Mouse (Mus musculus) cerebellum, adult 18-20 months (tissue): ENCODE measurements around the gene Drd4.

ENCODE experiments used
- DNase-seq, 2 experiments: peaks; one replicate each; pipeline ENCODE4 v3.0.0; 2021

The Drd4 gene

DNA sequence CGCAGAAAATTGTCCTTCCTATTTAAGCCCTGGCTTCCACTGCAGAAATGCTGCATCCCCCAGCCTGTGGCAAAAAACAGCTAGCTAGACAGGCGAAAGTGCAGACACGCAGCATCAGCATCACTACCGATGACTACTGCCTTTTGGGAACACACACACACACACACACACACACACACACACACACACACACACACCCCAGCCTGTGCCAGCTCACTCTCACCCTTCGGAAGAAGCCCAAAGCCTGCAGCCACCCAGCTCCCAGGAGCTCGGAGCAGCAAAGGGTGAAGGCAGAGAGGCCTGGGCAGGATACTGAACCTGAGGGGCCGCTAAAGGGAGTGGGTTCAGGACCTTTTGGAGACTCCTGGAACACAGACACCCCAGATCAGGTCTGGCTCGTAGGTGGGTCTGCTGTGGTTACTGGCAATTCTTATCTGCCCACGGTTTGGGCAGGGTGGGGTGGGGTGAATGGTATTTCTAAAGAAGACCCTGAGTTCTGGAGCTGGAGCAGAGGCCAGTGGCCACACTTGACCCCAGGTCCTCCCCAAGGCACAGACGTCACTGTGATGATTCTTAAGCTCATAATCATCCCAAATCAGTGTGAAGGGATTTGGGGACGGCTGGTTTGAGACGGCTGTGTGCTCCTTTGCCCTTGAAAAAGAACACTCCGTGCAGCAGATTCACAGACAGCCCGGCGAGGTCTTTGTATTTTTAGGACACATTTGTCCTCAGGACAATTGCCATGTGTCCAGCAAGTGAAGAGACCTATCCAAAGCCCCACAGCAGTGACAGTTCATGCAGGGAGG is 980 bp downstream of the Drd4 start:
- no peak for DNase-seq

DNA sequence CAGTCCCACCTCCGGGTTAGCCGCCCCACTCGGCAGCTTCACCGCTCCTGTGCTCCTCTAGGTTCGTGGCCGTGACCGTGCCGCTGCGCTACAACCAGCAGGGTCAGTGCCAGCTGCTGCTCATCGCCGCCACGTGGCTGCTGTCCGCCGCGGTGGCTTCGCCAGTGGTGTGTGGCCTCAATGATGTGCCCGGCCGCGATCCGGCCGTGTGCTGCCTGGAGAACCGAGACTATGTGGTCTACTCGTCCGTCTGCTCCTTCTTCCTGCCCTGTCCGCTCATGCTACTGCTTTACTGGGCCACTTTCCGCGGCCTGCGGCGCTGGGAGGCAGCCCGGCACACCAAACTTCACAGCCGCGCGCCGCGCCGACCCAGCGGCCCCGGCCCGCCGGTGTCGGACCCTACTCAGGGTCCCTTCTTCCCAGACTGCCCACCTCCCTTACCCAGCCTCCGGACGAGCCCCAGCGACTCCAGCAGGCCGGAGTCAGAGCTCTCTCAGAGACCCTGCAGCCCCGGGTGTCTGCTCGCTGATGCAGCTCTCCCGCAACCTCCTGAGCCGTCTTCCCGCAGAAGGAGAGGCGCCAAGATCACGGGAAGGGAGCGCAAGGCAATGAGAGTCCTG is 2.2 kb downstream of the Drd4 start:
- DNase-seq, result peak; percentile 23 to 51

DNA sequence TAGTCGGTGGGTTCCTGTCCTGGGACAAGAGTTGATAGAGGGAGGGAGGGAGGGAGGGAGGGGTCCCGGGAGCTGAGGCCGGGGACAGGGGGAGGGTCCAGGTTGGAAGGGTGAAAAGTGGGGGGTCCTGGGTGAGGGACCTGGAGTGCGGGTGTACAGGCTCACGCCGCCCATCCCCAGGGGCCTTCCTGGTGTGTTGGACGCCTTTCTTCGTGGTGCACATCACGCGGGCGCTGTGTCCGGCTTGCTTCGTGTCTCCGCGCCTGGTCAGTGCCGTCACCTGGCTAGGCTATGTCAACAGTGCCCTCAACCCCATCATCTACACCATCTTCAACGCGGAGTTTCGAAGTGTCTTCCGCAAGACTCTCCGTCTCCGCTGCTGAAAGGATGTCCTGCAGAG is 2.7 kb downstream of the Drd4 start:
- DNase-seq, result no peak

DNA sequence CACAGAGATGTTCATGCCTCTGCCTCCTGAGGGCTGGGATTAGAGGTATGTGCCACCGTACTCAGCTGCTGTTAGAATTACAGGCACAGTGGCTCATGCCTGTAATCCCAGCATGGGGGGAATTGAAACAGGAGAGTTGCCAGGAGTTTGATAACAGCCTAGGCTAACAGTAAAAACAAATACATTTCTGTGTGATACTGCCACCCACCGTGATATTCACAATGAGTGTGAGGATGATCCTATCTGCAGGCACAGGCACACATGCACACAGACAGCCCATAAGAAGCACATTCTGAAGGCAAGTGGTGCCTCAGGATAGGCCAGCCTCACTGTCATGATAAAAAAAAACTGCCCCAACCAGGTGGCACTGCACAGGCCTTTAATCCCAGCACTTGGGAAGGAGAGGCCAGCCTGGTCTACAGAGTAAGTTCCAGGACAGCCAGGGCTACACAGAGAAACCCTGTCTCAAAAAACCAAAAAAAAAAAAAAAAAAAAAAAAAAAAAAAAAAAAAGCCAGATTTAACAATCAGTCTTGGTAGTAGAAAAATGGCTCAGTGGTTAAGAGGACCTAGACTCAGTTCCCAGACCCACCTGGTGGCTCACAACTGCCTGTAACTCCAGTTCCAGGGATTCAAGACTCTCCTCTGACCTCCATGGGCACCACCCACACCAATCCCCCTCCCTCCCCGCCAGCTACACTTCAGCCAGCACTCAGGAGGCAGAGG is 6.3 kb downstream of the Drd4 start:
- DNase-seq, result no peak

DNA sequence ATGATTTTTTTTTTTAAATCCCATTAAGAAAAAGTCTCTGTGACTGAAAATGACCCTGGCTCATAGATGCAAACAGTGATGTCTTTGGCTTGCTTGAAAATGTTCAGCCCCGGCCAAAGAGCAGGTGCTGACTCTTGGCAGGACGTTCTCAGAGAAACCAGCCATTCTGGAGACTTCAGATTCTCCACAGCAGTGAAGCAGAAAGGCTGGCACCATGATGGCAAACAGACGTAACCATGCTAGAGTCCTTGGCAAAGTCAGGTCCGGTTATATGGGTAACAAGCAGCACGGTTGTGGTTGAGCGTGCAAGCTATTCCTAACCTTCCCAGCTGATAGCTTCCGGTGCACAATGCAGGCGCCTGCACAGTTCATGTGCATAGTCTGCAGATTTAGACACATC is 7.4 kb downstream of the Drd4 start:
- peak; percentile 74 to 84 for DNase-seq

DNA sequence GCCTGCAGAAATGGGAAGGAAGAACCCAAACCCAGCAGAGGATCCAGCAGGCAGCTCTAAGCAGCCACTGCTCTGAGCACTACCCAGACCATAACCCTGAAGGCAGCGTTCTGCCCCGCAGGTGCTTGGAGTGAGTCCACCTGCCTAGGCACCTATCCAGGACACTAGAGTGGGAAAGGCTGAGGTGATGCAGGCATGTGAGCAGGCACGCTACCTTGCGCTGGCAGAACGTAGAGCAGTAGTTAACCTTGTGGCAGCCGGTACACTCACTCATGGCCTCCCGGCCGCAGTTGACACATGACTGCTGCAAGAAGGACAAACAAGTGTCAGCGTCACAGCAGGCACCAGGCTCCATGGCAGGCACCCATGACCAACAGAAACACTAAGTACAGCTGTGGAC is 9.6 kb downstream of the Drd4 start:
- peak; percentile 72 to 76 for DNase-seq

DNA sequence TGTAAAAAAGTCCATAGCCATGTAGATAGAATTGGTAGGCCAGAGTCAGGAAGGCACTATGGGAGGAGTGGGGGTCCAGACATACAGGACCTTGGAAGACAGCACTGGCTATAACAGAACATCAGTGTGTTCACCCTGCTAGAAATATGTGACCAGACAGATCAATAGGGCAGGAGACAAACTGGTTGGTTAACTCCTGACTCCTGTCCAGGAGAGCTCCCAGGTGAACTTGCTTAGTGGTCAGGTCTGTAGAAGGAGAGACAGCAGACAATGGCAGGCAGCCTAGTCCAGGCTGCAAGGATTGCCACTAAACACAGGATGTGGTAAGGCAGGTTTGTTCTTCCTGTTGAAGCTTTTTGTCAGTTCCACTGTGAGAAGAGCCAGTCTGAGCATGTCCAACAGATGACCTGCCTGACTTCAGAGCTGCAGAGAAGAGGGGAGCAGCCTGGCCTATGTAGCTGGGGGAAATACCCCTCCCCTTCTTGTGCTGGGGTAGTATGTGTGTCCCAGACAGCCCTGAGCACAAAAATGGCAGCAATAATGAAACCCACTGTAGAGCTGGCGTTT is 11.0 kb downstream of the Drd4 start:
- DNase-seq, result no peak

DNA sequence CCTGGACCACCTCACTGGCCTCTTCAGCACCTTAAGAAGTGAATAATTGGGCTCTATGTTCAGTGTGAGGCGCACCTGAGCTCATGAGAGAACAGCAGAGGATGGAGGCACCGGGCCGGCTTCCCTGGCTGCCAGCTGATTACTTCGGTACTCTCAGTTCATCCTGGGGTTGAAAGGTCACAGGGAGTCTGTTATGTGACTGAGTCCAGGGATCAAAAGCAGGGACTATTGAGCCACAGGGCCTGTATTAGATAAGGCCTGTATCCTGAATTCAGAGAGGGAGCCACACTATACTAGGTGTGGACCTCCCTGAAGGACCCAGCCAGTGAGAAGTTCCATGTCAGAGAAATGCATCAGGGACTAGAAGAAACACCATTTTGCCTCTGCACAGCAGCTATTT is 12.7 kb downstream of the Drd4 start:
- DNase-seq, result no peak

DNA sequence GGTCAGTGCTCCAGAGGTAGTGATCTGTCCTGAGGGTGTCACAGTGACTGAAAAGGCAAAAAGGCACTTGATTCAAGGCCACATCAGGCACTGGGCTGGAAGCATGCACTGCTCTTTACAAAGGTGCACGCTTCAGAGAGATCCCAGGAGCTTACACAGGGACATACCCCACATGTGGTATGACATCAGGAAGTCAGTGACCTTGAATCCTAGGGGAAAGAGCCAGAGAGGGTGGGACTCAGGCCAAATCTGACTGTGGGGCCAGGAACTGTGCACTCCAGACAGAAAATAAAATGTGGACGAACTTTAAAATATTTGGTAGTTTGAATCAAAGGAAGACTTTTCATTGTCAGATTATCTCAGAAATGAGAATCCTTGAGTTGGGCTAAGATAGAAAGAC is 22.6 kb downstream of the Drd4 start:
- no peak for DNase-seq

DNA sequence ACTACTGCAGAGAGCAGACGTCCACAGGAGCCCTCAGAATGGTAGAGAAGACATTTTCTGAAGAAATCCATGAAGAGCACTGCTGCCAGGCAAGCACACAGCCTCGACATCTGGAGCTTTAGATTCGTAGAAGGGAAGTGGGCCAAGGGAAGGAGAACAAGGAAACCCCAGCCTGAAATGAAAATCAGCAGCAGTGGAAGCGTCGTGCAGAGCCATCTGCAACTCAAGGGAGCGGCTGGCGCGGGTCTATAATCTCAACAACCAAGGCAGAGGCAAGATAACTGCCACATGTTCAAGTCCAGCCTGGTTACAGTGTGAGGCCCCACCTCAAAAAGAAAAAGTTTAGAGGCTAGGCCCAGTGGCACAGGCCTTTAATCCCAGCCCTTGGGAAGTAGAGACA is 23.3 kb downstream of the Drd4 start:
- DNase-seq, result no peak

DNA sequence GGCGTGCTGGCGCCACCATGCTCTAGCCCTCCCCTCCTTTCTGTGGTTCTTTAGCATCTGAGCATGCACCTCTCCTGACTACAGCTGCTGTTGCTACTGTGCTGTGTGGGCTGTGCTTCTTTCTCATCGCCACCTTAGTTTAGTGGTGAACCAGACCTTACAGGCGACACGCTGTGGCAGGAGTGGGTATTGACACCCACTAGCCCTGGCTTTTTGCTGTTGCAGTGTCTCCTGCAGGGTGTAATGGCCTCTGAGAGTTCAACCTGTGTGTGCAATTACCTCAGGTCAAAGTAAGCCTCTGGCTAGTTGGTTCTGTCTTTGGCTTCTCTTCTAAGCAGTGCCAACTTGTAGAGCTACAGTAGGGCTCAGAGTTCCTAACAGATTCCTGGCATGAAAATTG is 24.2 kb downstream of the Drd4 start:
- DNase-seq, result peak; percentile 42 to 51

DNA sequence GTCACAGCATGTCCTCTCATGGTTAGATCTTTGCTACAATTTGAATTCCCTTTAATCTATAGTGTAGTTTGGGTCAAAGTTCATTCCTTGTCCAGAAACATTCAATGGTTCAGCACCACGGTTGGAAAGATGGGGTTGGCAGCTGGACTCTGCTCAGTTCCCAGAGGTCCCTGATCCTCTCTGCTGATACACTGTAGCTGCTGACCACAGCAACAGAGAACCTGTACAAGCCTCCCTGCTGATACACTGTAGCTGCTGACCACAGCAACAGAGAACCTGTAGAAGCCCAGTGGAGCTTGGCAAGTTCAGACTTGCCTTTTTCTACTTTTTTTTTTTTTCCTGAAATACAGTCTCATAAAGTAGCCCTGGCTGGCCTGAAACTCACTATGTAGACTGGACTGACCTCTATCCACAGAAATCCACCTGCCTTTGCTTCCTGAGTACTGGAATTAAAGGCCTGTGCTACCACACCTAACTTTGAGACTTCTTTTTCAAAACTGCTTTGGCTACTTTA is 25.9 kb downstream of the Drd4 start:
- DNase-seq, result no peak

DNA sequence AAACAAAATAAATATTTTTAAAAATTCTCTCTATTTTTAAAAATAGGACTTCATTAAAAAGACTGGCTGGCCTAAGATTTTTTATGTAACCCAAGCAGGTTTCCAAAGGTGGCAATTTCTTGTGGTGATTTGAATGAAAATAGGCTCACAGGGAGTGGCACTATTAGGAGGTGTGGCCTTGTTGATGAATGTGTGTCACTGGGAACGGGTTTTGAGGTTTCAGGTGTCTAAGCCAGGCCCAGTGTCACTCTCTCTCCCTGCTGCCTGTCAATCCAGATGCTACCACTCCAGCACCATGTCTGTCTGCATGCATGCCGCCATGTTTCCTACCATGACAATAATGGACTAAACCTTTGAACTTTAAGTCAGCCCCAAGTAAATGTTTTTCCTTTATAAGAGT is 27.6 kb downstream of the Drd4 start:
- DNase-seq, result no peak

DNA sequence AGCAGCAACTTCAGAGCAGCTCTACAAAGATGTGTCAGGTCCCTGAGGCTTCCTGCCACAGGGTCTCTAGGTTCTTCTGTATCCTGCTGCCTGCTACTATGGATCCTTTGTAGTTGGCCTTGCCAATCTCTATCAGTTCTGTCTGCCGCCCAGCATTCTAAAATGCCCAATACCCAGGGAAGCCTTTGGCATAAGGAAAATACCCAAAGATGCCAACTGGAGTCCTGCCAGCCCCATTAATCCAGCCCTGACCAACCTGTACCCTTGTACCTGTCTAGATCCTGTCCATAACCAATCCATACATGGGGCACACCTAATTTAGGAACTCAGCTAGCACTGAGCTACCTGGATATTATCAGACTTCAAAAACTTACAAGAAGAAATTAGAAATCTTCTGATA is 32.9 kb downstream of the Drd4 start:
- DNase-seq, result peak; percentile 34 to 47

DNA sequence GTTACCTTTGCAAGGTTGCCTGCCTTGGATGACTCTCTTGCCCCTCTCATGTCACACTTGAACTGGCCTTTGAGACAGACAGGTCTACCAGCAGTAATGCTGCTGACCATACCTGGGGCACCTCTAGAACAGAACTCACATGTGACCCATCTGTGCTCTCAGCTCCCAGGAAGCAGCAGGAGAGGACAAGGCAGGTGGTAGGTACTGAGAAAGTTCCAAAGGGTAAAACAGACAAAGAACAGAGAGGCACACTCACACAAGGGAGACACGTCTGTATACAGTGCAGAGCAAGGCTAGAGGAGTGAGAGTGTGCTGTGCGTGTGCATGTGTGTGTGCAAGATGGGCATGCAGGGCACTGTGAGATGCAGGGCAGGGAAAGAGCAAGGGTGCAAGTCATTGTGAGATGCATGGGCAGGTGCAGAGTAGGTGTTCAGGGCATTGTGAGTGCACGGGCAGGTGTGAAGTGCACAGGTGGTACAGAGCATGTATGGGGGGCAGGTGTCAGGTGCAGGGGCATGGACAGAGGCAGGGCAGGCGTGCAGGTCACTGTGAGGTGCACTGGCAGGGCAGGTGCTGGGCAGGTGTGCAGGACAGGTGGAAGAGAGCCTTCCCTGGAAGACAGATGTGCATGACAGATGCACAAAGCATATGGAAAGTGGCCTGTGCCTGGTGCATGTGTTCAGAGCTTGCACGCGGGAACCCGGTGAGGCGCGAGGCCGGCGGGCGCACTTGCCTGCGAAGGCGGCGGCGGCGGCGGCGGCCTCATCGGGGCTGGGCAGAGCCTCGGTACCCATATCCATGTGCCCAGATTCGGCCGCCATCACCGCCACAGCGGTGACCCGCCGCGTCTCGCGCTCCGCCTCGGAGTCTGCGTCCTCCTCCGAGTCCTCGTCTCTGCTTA is 35.0 kb downstream of the Drd4 start:
- peak; percentile 41 to 49 for DNase-seq

DNA sequence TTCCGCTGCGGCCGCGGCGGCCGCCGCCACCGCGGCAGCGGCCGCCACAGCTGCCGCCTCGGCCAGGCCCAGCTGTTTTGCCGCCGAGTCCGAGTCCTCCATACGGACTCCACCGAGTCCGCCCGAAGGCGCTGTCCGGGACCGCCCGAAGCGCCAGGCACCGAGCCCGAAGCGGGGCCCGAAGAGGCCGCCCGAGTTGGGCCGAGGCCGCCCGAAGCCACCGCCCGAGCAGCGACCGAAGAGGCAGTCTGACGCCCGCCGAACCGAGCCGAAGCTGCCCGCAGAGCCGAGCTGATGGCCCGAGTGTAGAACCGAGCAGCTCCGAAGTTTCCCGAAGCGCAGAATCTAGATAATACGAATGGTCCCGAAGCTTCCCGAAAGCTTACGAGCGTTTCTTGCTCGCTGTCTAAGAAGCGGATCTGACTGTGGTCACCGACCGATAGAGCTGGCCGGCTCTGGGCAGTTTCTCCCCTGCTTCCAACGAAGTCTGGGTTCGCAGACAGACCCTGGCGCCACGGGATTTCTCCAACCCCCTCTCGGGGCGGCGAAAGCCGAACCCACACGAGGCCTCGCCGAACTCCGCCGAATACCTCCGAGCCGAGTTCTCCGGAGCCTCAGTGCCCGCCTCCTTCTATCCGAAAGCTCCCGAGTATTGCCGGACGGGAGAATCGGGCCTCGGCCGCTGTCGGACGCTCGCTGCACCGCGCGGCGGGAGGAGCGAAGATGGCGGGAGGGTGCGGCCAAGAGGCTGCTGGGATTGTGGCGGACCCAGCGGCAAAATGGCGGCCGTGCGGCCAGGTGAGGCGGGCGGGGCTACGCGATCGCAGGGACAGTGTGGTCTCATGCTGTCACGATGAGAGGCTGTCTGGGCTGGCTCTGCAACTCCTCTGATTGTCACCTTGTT is 35.9 kb downstream of the Drd4 start, which contains the start of the genes Deaf1 and Tmem80:
Gene Deaf1, minus strand, starts transcription at position 222 of the 904 bp plus-strand sequence.
Gene Tmem80, plus strand, starts transcription at position 271 of the 904 bp plus-strand sequence.
- peak; percentile 99 to 100 for DNase-seq

DNA sequence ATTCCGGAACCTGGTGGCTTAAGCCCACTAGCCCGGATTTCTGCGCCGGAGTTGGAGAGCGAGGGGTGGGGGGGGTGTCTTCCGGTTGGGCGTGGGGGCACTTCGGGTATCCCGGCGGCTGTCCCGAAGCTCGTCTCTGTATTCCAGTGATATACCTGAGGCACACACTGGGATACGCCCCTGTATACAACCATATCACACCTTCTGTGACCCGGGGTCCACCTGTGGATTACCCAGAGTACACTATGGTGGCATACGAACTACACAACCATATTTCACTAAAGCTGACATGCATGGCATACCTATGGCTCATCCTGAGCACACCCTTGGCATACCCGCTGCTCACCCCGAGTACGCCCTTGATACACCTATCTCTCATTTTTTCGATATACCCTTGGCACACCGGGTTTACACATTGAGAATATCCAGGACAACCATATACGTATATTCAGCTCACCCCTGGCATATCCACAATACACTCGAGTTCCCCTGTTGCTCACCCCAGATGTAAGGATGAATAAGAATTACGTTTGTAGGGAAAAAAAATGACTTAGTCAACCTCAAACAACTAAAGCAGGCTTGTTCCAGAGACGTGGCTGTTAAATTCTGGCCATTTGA is 36.7 kb downstream of the Drd4 start:
- no peak for DNase-seq

DNA sequence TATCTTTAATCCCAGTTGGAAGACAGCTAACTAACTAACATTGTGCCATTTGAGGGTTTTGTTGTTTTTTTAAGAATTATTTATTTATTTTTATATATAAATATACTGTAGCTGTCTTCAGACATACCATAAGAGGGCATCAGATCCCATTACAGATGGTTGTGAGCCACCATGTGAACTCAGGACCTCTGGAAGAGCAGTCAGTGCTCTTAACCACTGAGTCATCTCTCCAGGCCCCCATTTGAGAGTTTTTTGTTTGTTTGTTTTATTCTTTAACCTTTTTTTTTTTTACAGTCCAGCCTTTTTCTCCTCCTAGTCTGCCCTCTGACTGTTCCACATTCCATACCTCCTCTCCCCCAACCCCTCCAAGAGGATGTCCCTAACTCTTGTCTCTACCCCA is 38.9 kb downstream of the Drd4 start:
- no peak for DNase-seq

DNA sequence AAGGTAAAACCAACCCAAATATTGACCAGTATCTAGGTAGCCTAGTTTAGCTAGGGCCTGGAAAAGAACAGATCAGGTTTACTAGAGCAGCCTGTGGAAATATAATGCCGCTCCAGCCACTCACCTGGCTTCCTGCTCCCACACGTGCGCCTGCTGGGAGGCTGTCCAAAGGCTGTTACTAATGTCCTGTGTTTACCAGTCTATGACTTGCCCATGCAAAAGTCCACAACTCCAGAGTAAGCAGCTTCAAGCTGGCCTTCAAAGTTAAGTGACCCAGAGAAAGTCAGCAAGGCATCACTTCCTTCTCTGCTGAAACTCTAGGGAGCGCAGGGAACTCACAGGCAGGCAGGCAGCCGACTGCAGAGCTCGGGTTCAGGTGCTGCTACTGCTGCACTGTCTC is 40.2 kb downstream of the Drd4 start:
- no peak for DNase-seq

DNA sequence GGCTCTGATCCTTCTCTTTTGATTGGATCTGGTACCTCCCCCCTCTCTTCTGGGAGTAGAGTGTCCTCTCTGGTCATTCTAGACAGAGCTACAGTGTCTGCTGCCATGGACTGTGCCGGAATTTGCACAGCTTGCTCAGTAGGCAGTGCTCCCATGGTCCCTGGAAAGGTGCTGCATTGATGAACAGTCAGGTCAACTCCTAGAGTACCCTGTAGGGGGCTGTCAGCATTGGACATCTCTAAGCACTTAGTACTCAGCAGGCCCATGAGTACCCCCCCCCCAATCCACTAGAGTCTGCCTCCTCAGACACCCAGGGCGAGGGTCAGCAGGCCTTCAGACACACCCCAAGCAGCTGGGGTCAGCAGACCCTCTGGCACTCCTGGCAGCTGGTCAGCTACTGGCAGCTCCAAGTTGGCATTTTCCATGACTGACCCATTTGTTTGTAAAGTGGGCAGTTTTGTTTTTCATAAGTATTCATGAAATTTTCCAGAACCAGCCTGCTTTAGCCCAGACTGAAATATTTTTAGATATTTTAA is 43.3 kb downstream of the Drd4 start:
- DNase-seq, result peak; percentile 40 to 42
